Mouse (Mus musculus) hindbrain, embryonic 13.5 days (tissue): ENCODE results near the gene Arl15. TPM values are rescaled to one million over a fixed set of nuclear protein-coding genes. Genes with fewer than 3 reads are reported as not detected.

Experiments used
- ATAC-seq: fragments of 200-750 bp; cut with Nextera tagmentation; 2 replicates; pipeline ENCODE4 v1.8.0; 2017; ENCODE audit warnings: moderate TSS enrichment; ENCODE audit not compliant: low FRiP score
- H3K27ac ChIP-seq: fragments of 300-500 bp; sonication (generic); 2 replicates; pipeline ENCODE4 v1.5.1; 2015; ENCODE audit warnings: inconsistent platforms, mild to moderate bottlenecking, moderate library complexity
- H3K27me3 ChIP-seq: fragments of 300-500 bp; sonication (generic); 2 replicates; pipeline ENCODE4 v1.6.1; 2015; ENCODE audit warnings: mild to moderate bottlenecking, inconsistent platforms
- H3K36me3 ChIP-seq: fragments of 300-500 bp; sonication (generic); 2 replicates; pipeline ENCODE4 v1.6.1; 2015; ENCODE audit warnings: mild to moderate bottlenecking, inconsistent platforms
- H3K4me1 ChIP-seq: fragments of 300-500 bp; sonication (generic); replicated peaks from 2 replicates; pipeline ENCODE4 v1.6.1; 2015; ENCODE audit warnings: inconsistent platforms
- H3K4me2 ChIP-seq: fragments of 300-500 bp; sonication (generic); 2 replicates; pipeline ENCODE4 v1.6.1; 2015; ENCODE audit warnings: inconsistent platforms, mild to moderate bottlenecking, moderate library complexity
- H3K4me3 ChIP-seq: fragments of 300-500 bp; sonication (generic); 2 replicates; pipeline ENCODE4 v1.5.1; 2015; ENCODE audit warnings: mild to moderate bottlenecking, inconsistent platforms
- H3K9ac ChIP-seq: fragments of 300-500 bp; sonication (generic); 2 replicates; pipeline ENCODE4 v1.6.1; 2015; ENCODE audit warnings: mild to moderate bottlenecking, inconsistent platforms
- H3K9me3 ChIP-seq: fragments of 300-500 bp; sonication (generic); 2 replicates; pipeline ENCODE4 v1.6.1; 2016; ENCODE audit warnings: inconsistent platforms
- WGBS: fragments of 180-500 bp; shearing (Covaris S2); methylation state at CpG from one replicate; pipeline ENCODE4 v1.1.7; 2015; 5-methylcytosine and 5-hydroxymethylcytosine counted together
- polyA plus RNA-seq: library from polyadenylated mRNA; unstranded; fragments of >200 nt; fragmentation: Nextera tagmentation; extraction: Ambion mirVana; gene quantifications from 2 replicates; pipeline ENCODE4 v1.2.1, GENCODE M21; 2015

The Arl15 gene
- polyA plus RNA-seq, 1 experiment from 2014 or later: 17.3 TPM

DNA sequence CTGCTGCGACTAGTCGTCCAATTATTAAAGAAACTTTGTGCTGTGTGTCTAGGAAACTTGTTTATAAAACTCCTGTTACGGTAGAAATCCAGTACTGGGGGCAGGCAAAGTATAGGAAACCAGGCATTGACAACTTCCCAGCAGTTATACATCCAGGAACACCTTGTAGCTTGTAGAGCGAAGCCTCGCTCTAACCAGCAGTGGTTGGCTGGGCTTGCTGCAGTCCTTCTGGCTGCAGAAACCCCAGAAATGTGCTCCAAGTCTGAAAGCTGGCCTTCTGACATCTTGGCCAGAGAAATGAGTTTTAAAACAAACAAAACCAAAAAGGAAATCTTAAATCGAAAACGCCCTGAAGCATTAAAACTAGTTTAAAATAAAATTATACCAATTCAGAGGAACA lies 229.2 kb downstream of the Arl15 start:
- H3K4me3 ChIP-seq: no peak overlapping the region
- WGBS: 98% methylated on average over 7 of the region's 7 CpGs

DNA sequence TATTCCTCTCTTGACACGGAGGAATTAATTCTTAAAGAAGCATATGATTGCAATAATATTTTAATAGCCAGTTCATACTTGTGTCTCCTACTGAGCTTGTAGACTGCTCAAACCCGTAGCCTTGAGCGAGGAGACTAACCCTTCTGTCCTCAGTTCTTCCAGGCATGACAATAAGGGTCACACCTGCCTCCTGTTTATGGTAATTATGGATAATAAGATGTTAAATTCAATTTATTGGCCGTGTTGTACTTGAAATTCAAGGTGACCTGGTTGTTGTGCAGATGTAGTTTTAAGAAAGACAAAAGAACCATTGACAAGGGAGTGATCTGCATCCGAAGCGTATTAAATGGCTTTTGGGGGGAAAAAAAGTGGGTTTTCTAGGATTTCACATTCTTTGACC lies 232.0 kb downstream of the Arl15 start:
- H3K36me3 ChIP-seq: no peaks in the 10 kb centered on the region
- ATAC-seq: no peak
- no peaks in the 10 kb centered on the region for H3K9me3 ChIP-seq
- 0 out of 2 replicates have a peak, but pooled peaks cover 2% of the 10 kb centered on the region for H3K4me1 ChIP-seq
- no peak overlapping the region for H3K4me2 ChIP-seq
- H3K9ac ChIP-seq: no peak overlapping the region
- H3K27ac ChIP-seq: no peak overlapping the region
- no peaks in the 10 kb centered on the region for H3K27me3 ChIP-seq
- no peak overlapping the region for H3K4me3 ChIP-seq
- WGBS: 75% methylated on average over 6 of the region's 6 CpGs

More for the DNA sequence above, 229.2 kb downstream of the Arl15 start:
- ATAC-seq: no peak
- Histone ChIP-seq H3K9ac (no peak overlapping the region), H3K27ac (no peak overlapping the region), H3K9me3 (no peaks in the 10 kb centered on the region), H3K36me3 (no peaks in the 10 kb centered on the region), H3K4me1 (0 out of 2 replicates have a peak, but pooled peaks cover 4% of the 10 kb centered on the region), H3K4me2 (no peak overlapping the region), H3K27me3 (no peaks in the 10 kb centered on the region)

DNA sequence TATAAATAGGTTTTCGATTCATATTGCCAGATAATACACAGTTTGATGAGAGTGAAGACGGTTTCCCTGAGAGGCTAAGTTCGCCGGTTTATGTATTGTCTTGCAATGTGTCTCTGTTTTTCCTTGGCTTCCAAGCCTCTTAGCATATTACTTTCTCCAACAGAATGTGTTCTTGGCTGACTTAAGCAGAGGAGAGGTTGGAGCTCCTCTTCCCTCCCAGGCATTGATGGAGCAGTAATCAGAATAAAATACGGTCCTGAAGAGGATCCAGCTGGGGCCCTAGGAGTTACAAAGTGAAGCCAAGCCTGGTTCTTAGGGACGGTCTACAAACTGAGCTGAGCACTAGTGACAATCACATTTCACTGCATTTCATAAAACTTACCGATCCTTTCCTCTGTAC lies 232.4 kb downstream of the Arl15 start:
- Histone ChIP-seq H3K4me2 (no peak overlapping the region), H3K36me3 (no peaks in the 10 kb centered on the region), H3K9ac (no peak overlapping the region), H3K4me3 (no peak overlapping the region), H3K4me1 (no peaks in the 10 kb centered on the region), H3K27me3 (no peaks in the 10 kb centered on the region), H3K27ac (no peak overlapping the region), H3K9me3 (no peaks in the 10 kb centered on the region)
- 94% methylated on average over 7 of the region's 7 CpGs for WGBS
- no peak for ATAC-seq

DNA sequence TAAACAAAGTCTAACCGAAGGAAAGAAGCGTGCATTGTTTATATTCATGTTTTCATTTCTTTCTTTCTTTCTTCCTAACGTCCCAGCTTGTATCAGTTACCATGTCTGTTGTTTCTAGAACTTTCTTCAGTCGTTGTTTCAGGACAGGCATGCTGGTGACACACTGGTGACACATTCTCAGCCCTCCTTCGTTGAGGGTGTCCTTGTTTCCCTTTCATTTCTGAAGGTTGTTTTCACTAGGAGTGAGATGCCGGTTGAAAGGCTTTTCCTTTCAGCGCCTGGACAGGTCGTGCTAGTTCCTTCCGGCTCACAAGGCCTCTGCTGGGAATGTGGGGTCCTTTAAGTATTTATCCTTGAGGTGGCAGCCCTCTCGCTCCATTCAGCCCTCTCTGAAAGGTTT lies 253.8 kb downstream of the Arl15 start:
- no peak overlapping the region for H3K4me3 ChIP-seq
- no peaks in the 10 kb centered on the region for H3K9me3 ChIP-seq
- H3K4me2 ChIP-seq: no peak overlapping the region
- 51% methylated on average over 10 of the region's 10 CpGs for WGBS
- H3K27ac ChIP-seq: no peak overlapping the region
- H3K9ac ChIP-seq: no peak overlapping the region
- H3K4me1 ChIP-seq: peaks cover 16% of the 10 kb centered on the region
- ATAC-seq: no peak
- 0 out of 2 replicates have a peak, but pooled peaks cover 1% of the 10 kb centered on the region for H3K27me3 ChIP-seq
- no peaks in the 10 kb centered on the region for H3K36me3 ChIP-seq

DNA sequence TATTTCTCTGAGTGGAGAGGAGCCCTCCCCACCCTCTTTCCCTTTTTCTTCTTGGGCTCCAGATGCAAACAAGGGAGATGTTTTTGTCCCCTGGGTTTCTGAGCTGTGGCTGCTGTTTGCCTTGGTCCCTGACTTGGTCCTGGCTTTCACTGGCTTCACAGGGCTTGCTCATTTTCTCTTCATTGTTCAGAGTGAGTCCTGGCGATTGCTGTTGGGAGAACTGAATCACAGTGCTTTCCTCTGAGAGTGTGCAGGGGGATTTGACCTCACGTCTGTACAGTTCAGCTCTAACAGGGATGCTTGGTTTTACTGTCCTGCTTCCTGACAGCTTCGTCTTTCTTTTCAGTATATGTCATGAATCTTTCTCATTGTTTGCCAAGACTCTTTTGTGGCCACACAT lies 254.4 kb downstream of the Arl15 start:
- Histone ChIP-seq H3K4me3 (no peak overlapping the region), H3K36me3 (no peaks in the 10 kb centered on the region), H3K9me3 (no peaks in the 10 kb centered on the region), H3K27me3 (0 out of 2 replicates have a peak, but pooled peaks cover 4% of the 10 kb centered on the region), H3K4me1 (peaks cover 16% of the 10 kb centered on the region), H3K27ac (no peak overlapping the region), H3K4me2 (no peak overlapping the region), H3K9ac (no peak overlapping the region)
- ATAC-seq: no peak
- 19% methylated on average over 3 of the region's 3 CpGs for WGBS

DNA sequence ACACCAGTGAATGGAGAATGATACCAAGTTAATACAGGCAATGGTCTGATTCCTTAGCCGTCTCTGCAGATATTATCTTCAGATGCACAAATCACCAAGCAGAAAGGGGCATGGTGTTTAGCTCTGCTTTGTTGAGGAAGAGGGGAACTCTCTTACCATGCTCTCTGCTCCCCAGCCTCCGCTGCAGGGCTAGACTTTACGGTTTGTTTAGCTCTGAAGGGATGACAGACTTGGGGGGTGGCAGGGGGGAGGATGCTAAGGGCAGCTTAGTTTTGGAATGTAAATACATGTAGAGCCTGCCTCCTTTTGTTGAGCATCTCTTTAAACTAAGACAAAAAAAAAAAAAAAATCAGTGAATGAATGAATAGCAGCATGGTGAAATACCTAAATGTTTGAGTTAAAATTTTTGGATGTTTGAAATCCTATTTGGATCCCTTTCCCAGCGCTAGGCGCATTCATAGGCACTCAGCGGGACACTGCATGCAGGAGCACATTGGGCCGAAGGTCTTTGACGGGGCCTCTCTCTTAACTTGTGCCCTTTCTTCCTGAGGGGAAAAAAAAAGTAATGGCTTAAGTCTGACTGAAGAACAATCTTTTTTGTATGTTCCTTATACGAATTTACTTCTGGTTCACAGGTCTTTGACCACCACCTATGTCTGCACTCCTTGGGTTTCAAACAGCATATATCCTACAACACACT lies 257.0 kb downstream of the Arl15 start:
- Histone ChIP-seq H3K4me1 (peaks cover 16% of the 10 kb centered on the region), H3K9ac (no peak overlapping the region), H3K4me3 (no peak overlapping the region), H3K4me2 (no peak overlapping the region), H3K9me3 (no peaks in the 10 kb centered on the region), H3K27me3 (0 out of 2 replicates have a peak, but pooled peaks cover 4% of the 10 kb centered on the region), H3K36me3 (no peaks in the 10 kb centered on the region), H3K27ac (no peak overlapping the region)
- WGBS: 9% methylated on average over 9 of the region's 9 CpGs
- no peak for ATAC-seq

DNA sequence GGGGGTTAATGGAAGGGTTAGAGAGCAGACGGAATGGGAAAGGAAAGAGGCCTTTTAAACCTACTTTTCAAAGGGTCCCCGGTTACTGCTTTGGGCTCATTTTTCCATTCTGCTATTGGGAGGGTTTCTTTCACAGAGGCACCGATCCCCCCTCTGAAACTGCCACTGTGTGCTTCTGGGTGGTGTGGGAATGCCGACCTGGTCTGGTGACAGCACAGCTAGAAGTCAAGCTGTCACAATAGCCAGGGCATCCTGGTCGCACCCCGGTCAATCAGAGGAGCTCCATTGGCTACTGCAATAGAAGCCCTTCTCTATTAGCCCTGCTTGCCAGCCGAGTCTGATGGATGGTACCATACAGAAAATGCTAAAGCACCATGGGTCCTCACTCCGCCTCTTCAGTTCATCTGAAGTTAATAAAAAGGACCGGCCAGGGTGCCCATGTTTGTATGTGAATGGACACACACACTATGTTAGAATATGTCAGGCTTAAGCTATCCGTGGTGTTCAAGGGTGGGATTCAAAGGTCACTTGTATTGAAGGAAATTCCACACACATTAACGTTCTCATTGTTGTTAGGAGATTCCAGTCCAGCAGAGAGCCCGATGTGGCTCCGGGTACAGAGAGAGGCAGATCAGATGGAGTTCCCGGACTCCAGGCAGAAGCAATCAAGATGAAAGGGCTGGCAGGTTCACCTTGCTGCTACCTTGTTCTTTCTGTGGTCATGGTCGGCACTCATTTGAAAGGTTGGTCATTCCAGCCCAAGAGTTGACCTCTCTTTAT lies 258.3 kb downstream of the Arl15 start:
- ATAC-seq: no peak
- Histone ChIP-seq H3K9ac (no peak overlapping the region), H3K9me3 (no peaks in the 10 kb centered on the region), H3K4me2 (no peak overlapping the region), H3K4me1 (peaks cover 16% of the 10 kb centered on the region), H3K4me3 (no peak overlapping the region), H3K27ac (no peak overlapping the region), H3K36me3 (no peaks in the 10 kb centered on the region), H3K27me3 (0 out of 2 replicates have a peak, but pooled peaks cover 4% of the 10 kb centered on the region)
- 9% methylated on average over 15 of the region's 15 CpGs for WGBS

DNA sequence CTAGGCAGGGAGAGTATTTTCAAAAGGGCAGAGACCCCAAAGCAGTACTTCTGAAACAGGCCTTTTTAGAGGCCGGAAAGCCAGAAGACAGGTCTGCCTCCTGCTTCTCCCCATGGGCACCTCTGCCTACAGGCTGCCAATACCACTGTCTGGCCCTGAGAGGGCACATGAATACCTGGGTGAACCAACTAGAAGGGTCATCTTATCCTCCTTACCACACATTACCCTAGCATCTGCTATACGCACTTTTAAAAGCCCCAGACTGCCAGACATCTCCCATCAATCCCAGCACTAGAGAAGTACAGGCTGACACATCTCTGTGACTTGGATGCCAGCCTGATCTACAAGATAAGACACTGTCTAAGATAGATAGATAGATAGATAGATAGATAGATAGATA lies 259.0 kb downstream of the Arl15 start:
- Histone ChIP-seq H3K36me3 (no peaks in the 10 kb centered on the region), H3K4me2 (no peak overlapping the region), H3K27me3 (0 out of 2 replicates have a peak, but pooled peaks cover 4% of the 10 kb centered on the region), H3K9me3 (no peaks in the 10 kb centered on the region), H3K4me1 (peaks cover 16% of the 10 kb centered on the region), H3K27ac (no peak overlapping the region), H3K4me3 (no peak overlapping the region), H3K9ac (no peak overlapping the region)
- ATAC-seq: no peak
- WGBS: 78% methylated on average over 2 of the region's 2 CpGs

DNA sequence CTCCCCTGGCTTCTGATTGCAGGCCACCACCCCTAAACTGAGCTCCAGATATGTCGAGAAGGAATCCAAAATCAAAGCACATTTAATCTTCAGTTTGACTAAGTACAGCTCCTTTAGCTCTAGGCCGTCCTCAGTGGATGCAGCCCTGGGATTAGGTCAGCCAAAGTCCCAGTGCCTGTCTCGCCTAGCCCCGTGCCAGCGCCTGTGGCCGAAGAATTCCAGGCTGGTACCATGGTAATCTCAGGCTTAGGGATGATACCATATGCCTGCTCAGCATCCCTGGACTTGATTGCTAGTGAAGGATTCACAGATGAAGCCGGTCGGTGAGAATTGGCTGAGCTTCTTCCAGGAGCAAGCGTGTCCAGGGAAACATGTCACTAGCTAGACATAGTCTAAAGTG lies 261.4 kb downstream of the Arl15 start:
- H3K4me1 ChIP-seq: peaks cover 16% of the 10 kb centered on the region
- no peak for ATAC-seq
- no peak overlapping the region for H3K4me3 ChIP-seq
- H3K9me3 ChIP-seq: no peaks in the 10 kb centered on the region
- H3K27me3 ChIP-seq: 0 out of 2 replicates have a peak, but pooled peaks cover 4% of the 10 kb centered on the region
- WGBS: 53% methylated on average over 9 of the region's 9 CpGs
- H3K4me2 ChIP-seq: no peak overlapping the region
- no peaks in the 10 kb centered on the region for H3K36me3 ChIP-seq
- H3K9ac ChIP-seq: no peak overlapping the region
- H3K27ac ChIP-seq: no peak overlapping the region

DNA sequence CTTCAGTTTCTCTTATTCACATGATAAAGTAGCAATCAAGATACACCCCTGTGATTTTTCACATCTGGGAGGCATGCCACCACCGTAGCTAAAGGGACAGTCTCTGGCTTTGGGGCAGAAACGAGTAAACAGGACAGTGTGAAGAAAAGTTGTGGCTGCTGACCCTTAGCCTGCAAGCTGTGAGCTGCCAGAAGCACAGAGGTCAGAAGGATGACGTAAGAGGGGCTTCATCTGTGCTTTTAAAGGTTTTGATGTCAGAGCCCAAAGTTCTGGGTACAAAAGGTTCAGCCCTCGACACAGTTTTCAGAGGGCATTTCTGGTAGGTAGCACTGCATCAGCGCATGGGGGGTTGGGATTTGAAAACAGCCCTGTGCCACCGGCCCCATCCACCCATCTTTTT lies 266.0 kb downstream of the Arl15 start:
- H3K27me3 ChIP-seq: no peaks in the 10 kb centered on the region
- H3K4me3 ChIP-seq: no peak overlapping the region
- no peak for ATAC-seq
- H3K4me2 ChIP-seq: no peak overlapping the region
- H3K36me3 ChIP-seq: no peaks in the 10 kb centered on the region
- 73% methylated on average over 6 of the region's 6 CpGs for WGBS
- H3K9me3 ChIP-seq: no peaks in the 10 kb centered on the region
- 0 out of 2 replicates have a peak, but pooled peaks cover 3% of the 10 kb centered on the region for H3K4me1 ChIP-seq
- no peak overlapping the region for H3K9ac ChIP-seq
- no peak overlapping the region for H3K27ac ChIP-seq

DNA sequence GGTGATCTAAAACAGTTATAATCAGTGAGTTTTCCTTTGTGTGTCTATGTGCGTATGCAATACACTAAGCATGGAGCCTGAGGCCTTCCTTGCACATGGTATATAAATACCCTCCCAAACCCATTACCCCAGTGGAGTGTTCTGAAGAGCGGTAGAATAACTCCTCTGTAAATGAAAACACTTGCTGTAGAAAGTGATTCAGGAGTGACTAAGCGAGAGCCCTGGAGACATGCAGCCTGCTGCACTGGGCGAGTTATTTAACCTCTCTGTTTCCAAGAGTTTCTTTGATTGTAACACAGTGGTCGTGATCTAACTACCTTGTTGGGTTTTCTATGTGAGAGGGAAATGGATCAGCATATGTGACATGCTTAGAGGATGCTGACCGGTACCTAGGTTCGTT lies 266.9 kb downstream of the Arl15 start:
- Histone ChIP-seq H3K4me3 (no peak overlapping the region), H3K9ac (no peak overlapping the region), H3K27me3 (no peaks in the 10 kb centered on the region), H3K4me1 (0 out of 2 replicates have a peak, but pooled peaks cover 3% of the 10 kb centered on the region), H3K4me2 (no peak overlapping the region), H3K9me3 (no peaks in the 10 kb centered on the region), H3K36me3 (no peaks in the 10 kb centered on the region), H3K27ac (no peak overlapping the region)
- 97% methylated on average over 7 of the region's 7 CpGs for WGBS
- no peak for ATAC-seq

DNA sequence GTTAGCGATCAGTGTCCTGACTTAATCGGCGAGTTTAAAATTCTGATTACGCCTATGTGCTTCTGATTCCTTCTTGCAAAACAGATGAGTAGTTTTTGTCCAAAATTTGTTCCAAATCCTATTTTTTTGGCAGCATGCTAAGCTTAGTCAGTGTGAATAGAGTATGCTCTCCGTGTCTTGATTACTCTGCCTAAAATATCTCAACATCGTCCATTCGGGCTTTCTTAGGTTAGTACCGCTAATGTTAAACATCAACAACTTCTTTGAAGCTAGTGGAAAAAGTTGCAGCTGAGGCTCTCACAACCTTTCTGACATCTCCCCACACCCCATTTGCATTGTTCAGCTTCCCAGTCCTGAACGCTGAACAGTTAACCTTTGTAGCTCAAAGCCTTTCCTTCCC lies 269.8 kb downstream of the Arl15 start:
- WGBS: 82% methylated on average over 9 of the region's 9 CpGs
- H3K27ac ChIP-seq: no peak overlapping the region
- H3K27me3 ChIP-seq: no peaks in the 10 kb centered on the region
- no peaks in the 10 kb centered on the region for H3K9me3 ChIP-seq
- H3K36me3 ChIP-seq: no peaks in the 10 kb centered on the region
- ATAC-seq: no peak
- H3K4me3 ChIP-seq: no peak overlapping the region
- H3K4me2 ChIP-seq: no peak overlapping the region
- no peak overlapping the region for H3K9ac ChIP-seq
- H3K4me1 ChIP-seq: 0 out of 2 replicates have a peak, but pooled peaks cover 1% of the 10 kb centered on the region
